Mouse (Mus musculus) spleen, adult 2 months (tissue): ENCODE results near the gene Klhl33.

Source experiments
- CTCF ChIP-seq: fragments of 200-500 bp; IDR thresholded peaks from 2 replicates; pipeline ENCODE4 v1.5.1; 2011; ENCODE audit warnings: mild to moderate bottlenecking, inconsistent platforms; ENCODE audit not compliant: insufficient read depth, insufficient read length, insufficient replicate concordance; ENCODE audit errors: extremely low read depth
- POLR2A ChIP-seq: fragments of 200-500 bp; IDR thresholded peaks from 2 replicates; pipeline ENCODE4 v1.6.1; 2011; ENCODE audit warnings: low read depth, low read length, inconsistent platforms

GRCm38 (mm10) chr14:50862641-50863040 is 34.7 kb downstream of the Klhl33 start:
- TF ChIP-seq CTCF (no peak), POLR2A (no peak)
